22 mouse cellular contexts compared by ENCODE assay signal in the genomic region with DNA sequence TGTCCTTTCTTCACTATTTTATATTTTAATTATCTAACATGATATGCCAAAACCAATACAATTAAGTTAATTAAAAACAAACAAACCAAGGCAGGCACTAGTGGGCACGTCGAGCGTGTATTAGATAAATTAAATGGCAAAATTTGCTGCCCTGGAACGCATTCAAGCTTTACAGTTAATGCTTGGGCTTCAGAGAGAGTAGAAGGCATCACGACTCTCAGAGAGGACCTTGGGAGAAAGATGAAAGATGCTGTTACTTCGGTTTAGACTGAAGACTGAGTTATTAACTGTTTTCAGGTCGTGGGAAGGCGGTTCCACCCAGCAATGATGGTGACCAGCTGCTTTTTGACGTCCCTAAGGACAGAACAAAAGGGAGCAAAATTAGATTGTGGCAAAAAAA.
DNase-seq lines count a peak whose midpoint lies in the region; ATAC-seq and TF ChIP-seq lines count a peak whose summit lies in the region.
"Had no signal": no experiment of that assay in that cellular context is flagged by ENCODE, and none has a peak within 500 bp of the region (broad histone marks: within the 10 kb centered on the region; RNA-seq: fewer than 3 reads in every experiment).

No protein-coding gene starts in this region.

- H3K9ac ChIP-seq in kidney, postnatal 0 days (ENCODE audit: low read depth, low read length): no peak overlapping the region
- no peak overlapping the region for H3K9ac ChIP-seq in stomach, embryonic 14.5 days (replicated peaks; ENCODE audit: low read depth, low read length)
- H3K9ac ChIP-seq in stomach, postnatal 0 days (ENCODE audit: low read length): no peak overlapping the region
- no peak overlapping the region for H3K9ac ChIP-seq in hindbrain, embryonic 16.5 days (ENCODE audit: low read depth, low read length)
- H3K9ac ChIP-seq: liver, postnatal 0 days; midbrain, embryonic 12.5 days; neural tube, embryonic 12.5 days had no signal

- 15% methylated on average over 9 of the region's 9 CpGs for WGBS in kidney, postnatal 0 days
- WGBS in kidney, adult 2 months: 32% methylated on average over 9 of the region's 9 CpGs
- WGBS in stomach, embryonic 14.5 days: 31% methylated on average over 9 of the region's 9 CpGs
- WGBS in stomach, postnatal 0 days: 58% methylated on average over 9 of the region's 9 CpGs
- WGBS in hindbrain, embryonic 16.5 days: 63% methylated on average over 9 of the region's 9 CpGs

- no peak for TF ChIP-seq CTCF in gastrocnemius, adult 2 months (IDR thresholded peaks at IDR 0.05)
- no peak for TF ChIP-seq CTCF in kidney, postnatal 0 days (IDR thresholded peaks at IDR 0.05; ENCODE audit: low read depth)
- no peak for TF ChIP-seq CTCF in kidney, adult 2 months (conservative IDR thresholded peaks at IDR 0.05; ENCODE audit: insufficient read depth, insufficient read length, low read depth, low read length)
- no peak for TF ChIP-seq CTCF in stomach, postnatal 0 days (IDR thresholded peaks at IDR 0.05; ENCODE audit: low read depth)

- H3K9me3 ChIP-seq in kidney, postnatal 0 days (replicated peaks; ENCODE audit: low read length): no peaks in the 10 kb centered on the region
- no peaks in the 10 kb centered on the region for H3K9me3 ChIP-seq in stomach, embryonic 14.5 days (ENCODE audit: control insufficient read depth, low read depth, low read length)
- no peaks in the 10 kb centered on the region for H3K9me3 ChIP-seq in stomach, postnatal 0 days (ENCODE audit: control insufficient read depth, low read length)
- no peaks in the 10 kb centered on the region for H3K9me3 ChIP-seq in hindbrain, embryonic 16.5 days (ENCODE audit: control insufficient read depth, low read length)
- H3K9me3 ChIP-seq: G1E; hindbrain, embryonic 10.5 days; midbrain, embryonic 12.5 days; neural tube, embryonic 12.5 days had no signal

- no peaks in the 10 kb centered on the region for H3K27me3 ChIP-seq in kidney, postnatal 0 days (ENCODE audit: insufficient read depth, low read length)
- H3K27me3 ChIP-seq in kidney, adult 2 months (replicated peaks; ENCODE audit: control insufficient read depth, insufficient read depth, low read length): no peaks in the 10 kb centered on the region
- H3K27me3 ChIP-seq in stomach, embryonic 14.5 days (ENCODE audit: control insufficient read depth, insufficient read depth, low read length): no peaks in the 10 kb centered on the region
- H3K27me3 ChIP-seq in stomach, postnatal 0 days (ENCODE audit: control insufficient read depth, insufficient read depth, low read length): no peaks in the 10 kb centered on the region
- no peaks in the 10 kb centered on the region for H3K27me3 ChIP-seq in hindbrain, embryonic 16.5 days (replicated peaks; ENCODE audit: control insufficient read depth, insufficient read depth, low read length)
- H3K27me3 ChIP-seq: neural tube, embryonic 12.5 days had no signal

- TF ChIP-seq POLR2A in kidney, adult 2 months (IDR thresholded peaks at IDR 0.05; ENCODE audit: low read depth, low read length): no peak

- intact Hi-C loops in gastrocnemius, adult 2 months (cut with DNase I): no loop called here
- intact Hi-C loops in gastrocnemius, postnatal 36 days (cut with DNase I): loop anchor here (5.0 kb wide), 1 partner anchor 63 kb away; no protein-coding TSS in a partner anchor

- H3K4me1 ChIP-seq in kidney, postnatal 0 days (replicated peaks; ENCODE audit: insufficient read depth, low read length): peaks cover 28% of the 10 kb centered on the region; the same call in 1 of the 2 replicates
- peaks cover 19% of the 10 kb centered on the region for H3K4me1 ChIP-seq in kidney, adult 2 months (ENCODE audit: control insufficient read depth, insufficient read depth, low read length)
- H3K4me1 ChIP-seq in stomach, embryonic 14.5 days (ENCODE audit: control insufficient read depth, insufficient read depth, low read length): peaks cover 30% of the 10 kb centered on the region
- H3K4me1 ChIP-seq in stomach, postnatal 0 days (replicated peaks; ENCODE audit: control insufficient read depth, insufficient read depth): peaks cover 9% of the 10 kb centered on the region
- H3K4me1 ChIP-seq in hindbrain, embryonic 16.5 days (ENCODE audit: control insufficient read depth, insufficient read depth, low read depth, low read length): peaks cover 12% of the 10 kb centered on the region

- H3K4me3 ChIP-seq in gastrocnemius, adult 2 months: no peak overlapping the region
- no peak overlapping the region for H3K4me3 ChIP-seq in kidney, postnatal 0 days (replicated peaks; ENCODE audit: low read depth, low read length)
- H3K4me3 ChIP-seq in kidney, adult 2 months (ENCODE audit: insufficient read depth, low read depth, low read length): no peak overlapping the region
- H3K4me3 ChIP-seq in stomach, embryonic 14.5 days (ENCODE audit: low read depth, low read length): no peak overlapping the region
- H3K4me3 ChIP-seq in stomach, postnatal 0 days (ENCODE audit: low read depth, low read length): no peak overlapping the region
- H3K4me3 ChIP-seq in hindbrain, embryonic 16.5 days (ENCODE audit: low read length): no peak overlapping the region
- H3K4me3 ChIP-seq: heart, adult 2 months; hindbrain, embryonic 10.5 days; left cerebral cortex, adult 2 months; midbrain, embryonic 12.5 days; neural tube, embryonic 12.5 days had no signal

- H3K27ac ChIP-seq in gastrocnemius, adult 2 months: peak overlapping the region; percentile 63; the same call in 1 of the 2 replicates
- H3K27ac ChIP-seq in kidney, postnatal 0 days: peak overlapping the region; percentile 70; the same call in 1 of the 2 replicates
- H3K27ac ChIP-seq in kidney, adult 2 months (ENCODE audit: insufficient read depth, low read depth, low read length): no peak overlapping the region
- peak overlapping the region; percentile 27; the same call in 1 of the 2 replicates for H3K27ac ChIP-seq in stomach, embryonic 14.5 days (ENCODE audit: low read length)
- H3K27ac ChIP-seq in stomach, postnatal 0 days (replicated peaks): no peak overlapping the region
- H3K27ac ChIP-seq in hindbrain, embryonic 16.5 days (ENCODE audit: low read depth, low read length): no peak overlapping the region
- H3K27ac ChIP-seq: heart, adult 2 months; left cerebral cortex, adult 2 months; midbrain, embryonic 12.5 days; neural tube, embryonic 12.5 days had no signal

- H3K4me2 ChIP-seq in kidney, postnatal 0 days (ENCODE audit: low read length): no peak overlapping the region
- H3K4me2 ChIP-seq in stomach, embryonic 14.5 days (replicated peaks; ENCODE audit: low read depth, low read length): no peak overlapping the region
- H3K4me2 ChIP-seq in stomach, postnatal 0 days (replicated peaks; ENCODE audit: low read depth): no peak overlapping the region
- no peak overlapping the region for H3K4me2 ChIP-seq in hindbrain, embryonic 16.5 days (ENCODE audit: low read length)
- H3K4me2 ChIP-seq: midbrain, embryonic 12.5 days had no signal

- no peak for DNase-seq in gastrocnemius, adult 2 months
- DNase-seq in gastrocnemius, postnatal 36 days: no peak
- DNase-seq in kidney, postnatal 0 days (ENCODE audit: low spot score): peak; percentile 67
- DNase-seq in kidney, adult 2 months: no peak
- DNase-seq in stomach, postnatal 0 days (ENCODE audit: low spot score): no peak
- DNase-seq: adrenal gland, postnatal 10 days; cerebellum, adult 9-11 months; gastrocnemius, postnatal 10 days; heart, adult 2 months; layer of hippocampus, adult 9-11 months; liver, postnatal 0 days; right cerebral cortex, adult 18-20 months; thymus, adult 18-20 months had no signal

- ATAC-seq in kidney, postnatal 0 days (replicated peaks; ENCODE audit: low FRiP score, low read depth): no peak
- ATAC-seq in stomach, embryonic 14.5 days (ENCODE audit: insufficient number of reproducible peaks, insufficient read depth, low FRiP score, low read depth): no peak
- no peak for ATAC-seq in stomach, postnatal 0 days (ENCODE audit: low FRiP score, low TSS enrichment)
- no peak for ATAC-seq in hindbrain, embryonic 16.5 days
- no peak for ATAC-seq in megakaryocyte progenitor cell, adult 5-6 weeks (replicated peaks; ENCODE audit: poor library complexity)
- ATAC-seq: activated CD4-positive, CD25-positive, alpha-beta regulatory T cell, adult 4 months; liver, postnatal 0 days had no signal

- H3K36me3 ChIP-seq in kidney, postnatal 0 days (ENCODE audit: insufficient read depth, low read length): no peaks in the 10 kb centered on the region
- H3K36me3 ChIP-seq in kidney, adult 2 months (ENCODE audit: control insufficient read depth, insufficient read depth, low read length): no peaks in the 10 kb centered on the region
- no peaks in the 10 kb centered on the region for H3K36me3 ChIP-seq in stomach, embryonic 14.5 days (ENCODE audit: control insufficient read depth, insufficient read depth, low read length)
- no peaks in the 10 kb centered on the region for H3K36me3 ChIP-seq in stomach, postnatal 0 days (ENCODE audit: control insufficient read depth, insufficient read depth, low read length)
- no peaks in the 10 kb centered on the region for H3K36me3 ChIP-seq in hindbrain, embryonic 16.5 days (ENCODE audit: control insufficient read depth, insufficient read depth, low read length)
- H3K36me3 ChIP-seq: G1E; hindbrain, embryonic 10.5 days; midbrain, embryonic 12.5 days; neural tube, embryonic 12.5 days had no signal

- no peak for TF ChIP-seq EP300 in stomach, postnatal 0 days (optimal IDR thresholded peaks at IDR 0.05)

Comparison
In these comparisons a context has a peak if more than half of its experiments do, and no peak if none do; other contexts are left out.
1. H3K27ac ChIP-seq: peak in gastrocnemius, adult 2 months (single experiment), kidney, postnatal 0 days (single experiment) and stomach, embryonic 14.5 days (single experiment); none in kidney, adult 2 months (single experiment), stomach, postnatal 0 days (single experiment) and hindbrain, embryonic 16.5 days (single experiment).